Mouse (Mus musculus) stomach, postnatal 0 days (tissue): ENCODE measurements at regions not wholly inside any gene's neighbourhood (a gene's known extent, or its start where the extent isn't known, plus 50 kb on each side); places are given as distances from the start of the nearest gene placed in this dataset.

ENCODE experiments used
- CTCF ChIP-seq: IDR thresholded peaks from 2 replicates; pipeline ENCODE4 v1.5.1; 2016; ENCODE audit warnings: antibody characterized with exemption, low read depth, mild to moderate bottlenecking, moderate library complexity
- EP300 ChIP-seq: optimal IDR thresholded peaks from 2 replicates; pipeline ENCODE3; 2016; ENCODE audit warnings: antibody characterized with exemption

GRCm38 (mm10) chr1:81952095-81952494 lies 280.8 kb upstream of the Gm9747 start:
- TF ChIP-seq CTCF (no peak), EP300 (no peak)
